Mouse (Mus musculus): ENCODE measurements around the gene Vav3. TPM values are rescaled to one million over a fixed set of nuclear protein-coding genes. Genes with fewer than 3 reads are reported as not detected.

Vav3 gene
- polyA plus RNA-seq, 1 experiment: 4.3 TPM

DNA sequence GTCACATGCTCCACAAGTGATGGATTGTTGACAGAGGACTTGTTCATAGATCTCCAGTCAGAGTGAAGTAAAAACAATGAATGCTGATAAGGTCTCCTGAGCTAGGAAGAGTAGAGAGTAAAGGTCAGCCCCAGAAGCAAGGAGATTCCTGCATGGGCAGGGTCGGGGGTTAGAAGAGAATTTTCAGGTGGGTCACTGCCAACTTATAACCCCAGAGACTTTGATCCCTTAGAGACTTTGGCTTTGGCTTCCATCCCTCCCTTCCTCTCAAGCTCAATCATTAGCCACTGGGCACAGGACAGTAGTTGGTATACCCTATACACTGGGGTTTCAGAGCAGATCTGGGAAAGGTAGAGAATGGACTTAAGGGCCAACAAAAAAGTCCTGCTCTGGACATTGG, 360.8 kb downstream of the Vav3 start:
- Histone ChIP-seq H3K4me1 (ENCODE audit: control insufficient read depth, insufficient read depth, low read length) (no peaks in the 10 kb centered on the region), H3K36me3 (ENCODE audit: control insufficient read depth, insufficient read depth, low read length) (no peaks in the 10 kb centered on the region), H3K27ac (ENCODE audit: control insufficient read depth, insufficient read depth, low read depth, low read length) (no peak overlapping the region), H3K27me3 (ENCODE audit: control insufficient read depth, insufficient read depth, low read length) (no peaks in the 10 kb centered on the region), H3K4me3 (ENCODE audit: control insufficient read depth, low read depth, low read length) (no peak overlapping the region)
- TF ChIP-seq POLR2A (IDR thresholded peaks at IDR 0.05; ENCODE audit: control insufficient read depth, low read depth, low read length): no peak
- no peak for TF ChIP-seq CTCF (IDR thresholded peaks at IDR 0.05; ENCODE audit: control insufficient read depth, insufficient read depth, insufficient replicate concordance, low read depth, low read length)

DNA sequence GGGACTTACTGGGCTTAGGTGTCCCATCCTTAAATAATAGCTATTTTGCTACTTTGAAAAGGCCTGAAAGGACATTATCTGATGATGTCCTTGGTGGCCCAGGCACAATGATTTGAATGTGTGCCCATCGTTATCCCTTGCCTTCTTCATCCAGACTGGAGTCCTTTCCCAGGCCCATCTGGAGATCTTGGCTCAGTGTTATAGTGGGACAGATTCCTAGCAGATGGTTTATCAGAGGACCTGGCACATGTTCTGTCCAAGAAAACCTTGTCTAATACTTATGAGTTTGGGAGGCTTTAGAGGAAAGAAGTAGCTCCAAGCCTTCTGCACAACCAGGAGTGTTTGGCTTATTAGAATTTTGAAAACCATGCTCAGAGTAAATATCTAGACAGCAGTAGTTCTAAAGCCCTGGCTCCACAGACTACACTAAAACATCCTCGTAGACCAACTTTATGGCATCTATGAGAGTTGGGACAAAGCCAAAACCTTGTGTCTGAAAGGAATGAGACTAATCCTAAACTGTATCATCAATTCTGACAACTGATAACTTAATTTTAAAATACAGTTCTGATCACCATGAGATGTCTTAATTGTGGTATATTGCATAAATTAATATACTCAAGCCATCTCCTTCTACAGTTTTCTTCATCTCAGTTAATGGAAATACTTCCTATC, 367.5 kb downstream of the Vav3 start:
- H3K4me3 ChIP-seq (ENCODE audit: control insufficient read depth, low read depth, low read length): no peak overlapping the region
- H3K27me3 ChIP-seq (ENCODE audit: control insufficient read depth, insufficient read depth, low read length): no peaks in the 10 kb centered on the region
- TF ChIP-seq POLR2A (IDR thresholded peaks at IDR 0.05; ENCODE audit: control insufficient read depth, low read depth, low read length) (no peak), CTCF (IDR thresholded peaks at IDR 0.05; ENCODE audit: control insufficient read depth, insufficient read depth, insufficient replicate concordance, low read depth, low read length) (no peak)
- no peak overlapping the region for H3K27ac ChIP-seq (ENCODE audit: control insufficient read depth, insufficient read depth, low read depth, low read length)
- H3K4me1 ChIP-seq (ENCODE audit: control insufficient read depth, insufficient read depth, low read length): no peaks in the 10 kb centered on the region
- H3K36me3 ChIP-seq (ENCODE audit: control insufficient read depth, insufficient read depth, low read length): no peaks in the 10 kb centered on the region

DNA sequence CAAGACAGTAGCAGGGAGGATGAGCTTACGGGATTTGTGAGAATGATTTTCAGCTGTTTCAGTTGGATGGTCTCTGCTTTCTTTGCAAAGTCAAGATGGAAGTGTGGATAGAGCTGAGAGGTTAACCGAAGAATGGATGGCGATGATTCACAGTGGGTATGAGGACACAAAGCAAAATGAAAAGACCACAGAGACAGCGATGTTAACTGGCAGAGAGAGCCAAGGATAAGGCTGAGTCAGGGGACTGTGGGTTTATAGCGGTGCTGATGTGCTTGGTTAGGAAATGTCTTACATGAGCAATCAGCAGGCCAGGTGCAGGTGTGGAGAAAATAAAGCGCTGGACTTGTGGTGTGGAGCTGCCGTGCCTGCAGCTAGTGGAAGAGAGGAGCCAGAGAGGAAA, 371.3 kb downstream of the Vav3 start:
- H3K27me3 ChIP-seq (ENCODE audit: control insufficient read depth, insufficient read depth, low read length): no peaks in the 10 kb centered on the region
- H3K36me3 ChIP-seq (ENCODE audit: control insufficient read depth, insufficient read depth, low read length): no peaks in the 10 kb centered on the region
- no peaks in the 10 kb centered on the region for H3K4me1 ChIP-seq (ENCODE audit: control insufficient read depth, insufficient read depth, low read length)
- no peak overlapping the region for H3K27ac ChIP-seq (ENCODE audit: control insufficient read depth, insufficient read depth, low read depth, low read length)
- H3K4me3 ChIP-seq (ENCODE audit: control insufficient read depth, low read depth, low read length): no peak overlapping the region
- TF ChIP-seq POLR2A (IDR thresholded peaks at IDR 0.05; ENCODE audit: control insufficient read depth, low read depth, low read length): no peak
- TF ChIP-seq CTCF (IDR thresholded peaks at IDR 0.05; ENCODE audit: control insufficient read depth, insufficient read depth, insufficient replicate concordance, low read depth, low read length): no peak

DNA sequence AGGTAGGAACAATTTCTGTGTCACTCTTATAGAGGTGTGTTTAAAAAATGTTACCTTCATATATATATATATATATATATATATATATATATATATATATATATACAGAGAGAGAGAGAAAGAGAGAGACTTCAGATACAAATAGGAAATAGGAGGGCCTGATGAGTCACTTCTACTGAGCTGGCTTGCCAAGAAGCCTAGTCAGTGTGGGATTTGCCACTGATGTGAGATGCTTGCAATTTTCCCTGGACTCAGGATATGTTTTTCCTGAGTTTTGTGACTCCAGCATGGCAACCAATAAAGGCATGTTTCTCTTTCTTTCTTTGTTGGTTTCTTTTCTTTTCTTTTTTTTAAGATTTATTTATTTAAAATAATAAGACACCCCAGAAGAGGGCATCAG, 374.0 kb downstream of the Vav3 start:
- Histone ChIP-seq H3K4me3 (ENCODE audit: control insufficient read depth, low read depth, low read length) (no peak overlapping the region), H3K27me3 (ENCODE audit: control insufficient read depth, insufficient read depth, low read length) (no peaks in the 10 kb centered on the region), H3K27ac (ENCODE audit: control insufficient read depth, insufficient read depth, low read depth, low read length) (no peak overlapping the region), H3K4me1 (ENCODE audit: control insufficient read depth, insufficient read depth, low read length) (no peaks in the 10 kb centered on the region), H3K36me3 (ENCODE audit: control insufficient read depth, insufficient read depth, low read length) (no peaks in the 10 kb centered on the region)
- TF ChIP-seq POLR2A (IDR thresholded peaks at IDR 0.05; ENCODE audit: control insufficient read depth, low read depth, low read length) (no peak), CTCF (IDR thresholded peaks at IDR 0.05; ENCODE audit: control insufficient read depth, insufficient read depth, insufficient replicate concordance, low read depth, low read length) (no peak)

DNA sequence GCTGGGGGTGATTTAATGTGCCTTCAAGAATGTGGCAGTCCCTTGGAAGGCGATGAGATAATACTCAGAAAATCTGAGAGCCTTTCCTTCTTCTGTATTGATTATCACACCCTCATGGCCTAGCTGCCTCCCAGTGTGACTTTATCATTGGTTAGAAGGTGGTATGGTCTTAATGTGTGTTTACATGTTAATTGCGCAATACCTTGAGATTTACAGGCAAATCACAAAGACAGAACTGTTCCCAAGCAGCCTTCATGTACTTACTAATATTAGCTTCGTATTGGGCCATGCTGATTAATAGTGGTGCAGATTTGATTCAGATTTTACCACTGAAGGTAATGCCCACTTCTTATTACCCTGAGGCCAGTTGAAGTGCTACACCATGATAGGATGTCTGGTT, 381.3 kb downstream of the Vav3 start:
- Histone ChIP-seq H3K27me3 (ENCODE audit: control insufficient read depth, insufficient read depth, low read length) (no peaks in the 10 kb centered on the region), H3K4me1 (ENCODE audit: control insufficient read depth, insufficient read depth, low read length) (no peaks in the 10 kb centered on the region), H3K27ac (ENCODE audit: control insufficient read depth, insufficient read depth, low read depth, low read length) (no peak overlapping the region), H3K4me3 (ENCODE audit: control insufficient read depth, low read depth, low read length) (no peak overlapping the region), H3K36me3 (ENCODE audit: control insufficient read depth, insufficient read depth, low read length) (no peaks in the 10 kb centered on the region)
- TF ChIP-seq POLR2A (IDR thresholded peaks at IDR 0.05; ENCODE audit: control insufficient read depth, low read depth, low read length) (no peak), CTCF (IDR thresholded peaks at IDR 0.05; ENCODE audit: control insufficient read depth, insufficient read depth, insufficient replicate concordance, low read depth, low read length) (no peak)

DNA sequence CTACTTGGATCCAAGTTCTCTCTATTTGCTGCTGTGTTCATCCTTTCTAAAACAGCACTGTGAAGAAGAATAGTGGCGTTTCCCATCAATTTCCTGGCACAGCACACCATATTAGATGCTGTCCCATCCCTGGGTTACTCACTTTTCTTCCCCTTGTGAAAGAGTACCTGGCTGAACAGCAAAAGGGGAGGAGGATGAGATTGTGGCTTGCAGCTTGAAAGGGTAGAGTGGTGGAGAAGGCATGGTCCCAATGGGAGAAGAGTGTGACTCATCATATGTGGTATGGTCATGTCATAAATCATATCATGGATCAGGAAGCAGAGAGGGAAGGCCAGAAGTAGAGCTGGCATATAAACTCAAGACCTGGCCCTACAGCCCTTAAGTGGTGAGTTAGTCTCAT, 386.3 kb downstream of the Vav3 start:
- Histone ChIP-seq H3K36me3 (ENCODE audit: control insufficient read depth, insufficient read depth, low read length) (no peaks in the 10 kb centered on the region), H3K4me1 (ENCODE audit: control insufficient read depth, insufficient read depth, low read length) (no peaks in the 10 kb centered on the region), H3K27me3 (ENCODE audit: control insufficient read depth, insufficient read depth, low read length) (no peaks in the 10 kb centered on the region), H3K27ac (ENCODE audit: control insufficient read depth, insufficient read depth, low read depth, low read length) (no peak overlapping the region), H3K4me3 (ENCODE audit: control insufficient read depth, low read depth, low read length) (no peak overlapping the region)
- TF ChIP-seq CTCF (IDR thresholded peaks at IDR 0.05; ENCODE audit: control insufficient read depth, insufficient read depth, insufficient replicate concordance, low read depth, low read length): no peak
- TF ChIP-seq POLR2A (IDR thresholded peaks at IDR 0.05; ENCODE audit: control insufficient read depth, low read depth, low read length): no peak

DNA sequence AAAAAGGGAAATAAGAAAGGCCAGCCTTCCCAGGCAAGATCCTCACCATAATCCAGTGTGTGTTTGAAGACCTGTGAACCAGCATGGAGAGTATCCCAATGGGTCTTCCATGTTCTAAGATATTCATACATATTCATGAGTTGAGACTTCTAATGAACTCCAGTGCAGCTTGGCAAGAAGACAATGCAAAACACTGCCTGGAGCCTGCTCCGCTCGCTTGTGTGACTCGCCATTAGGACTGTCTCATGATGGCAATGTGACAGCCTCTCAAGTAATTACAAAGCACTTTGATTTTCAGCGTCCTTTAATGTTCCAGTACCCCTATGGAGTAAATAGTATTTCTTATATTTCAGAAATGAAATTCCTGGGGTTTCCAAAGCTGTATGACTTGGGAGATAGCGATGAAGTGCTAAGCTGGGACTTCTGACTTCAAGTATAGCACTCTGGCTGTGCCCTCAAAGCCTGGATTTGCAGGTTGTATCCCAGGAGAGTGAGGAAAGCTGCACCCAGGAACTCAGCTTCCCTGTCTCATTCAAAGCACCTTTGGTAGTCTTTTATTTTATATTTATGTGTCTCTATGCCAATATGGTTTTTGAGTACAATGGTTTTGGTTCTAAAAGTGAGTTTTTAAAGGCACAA, 391.3 kb downstream of the Vav3 start:
- Histone ChIP-seq H3K27ac (ENCODE audit: control insufficient read depth, insufficient read depth, low read depth, low read length) (no peak overlapping the region), H3K36me3 (ENCODE audit: control insufficient read depth, insufficient read depth, low read length) (no peaks in the 10 kb centered on the region), H3K4me1 (ENCODE audit: control insufficient read depth, insufficient read depth, low read length) (no peaks in the 10 kb centered on the region), H3K27me3 (ENCODE audit: control insufficient read depth, insufficient read depth, low read length) (no peaks in the 10 kb centered on the region), H3K4me3 (ENCODE audit: control insufficient read depth, low read depth, low read length) (no peak overlapping the region)
- no peak for TF ChIP-seq CTCF (IDR thresholded peaks at IDR 0.05; ENCODE audit: control insufficient read depth, insufficient read depth, insufficient replicate concordance, low read depth, low read length)
- TF ChIP-seq POLR2A (IDR thresholded peaks at IDR 0.05; ENCODE audit: control insufficient read depth, low read depth, low read length): no peak

Measured in testis, adult 2 months (tissue).